Comparison of ENCODE assay signal across 15 mouse cellular contexts in genomic region chr1:184737228-184737627, GRCm38 (mm10).
"Had no signal": no experiment of that assay in that cellular context is flagged by ENCODE, and none has a peak within 500 bp of the region (broad histone marks: within the 10 kb centered on the region; RNA-seq: fewer than 3 reads in every experiment).

No protein-coding gene starts in this region.

- H3K4me1 ChIP-seq: embryonic facial prominence, embryonic 12.5 days had no signal

- H3K36me3 ChIP-seq: embryonic facial prominence, embryonic 10.5 days; embryonic facial prominence, embryonic 12.5 days; embryonic facial prominence, embryonic 13.5 days; embryonic facial prominence, embryonic 15.5 days; forebrain, embryonic 10.5 days; forebrain, embryonic 12.5 days; forebrain, embryonic 15.5 days had no signal

- DNase-seq: cerebellum, adult 8-10 months; cerebellum, adult 9-10 months; cerebellum, adult 9-11 months had no signal

- H3K9ac ChIP-seq: embryonic facial prominence, embryonic 12.5 days; embryonic facial prominence, embryonic 13.5 days; embryonic facial prominence, embryonic 15.5 days; forebrain, embryonic 12.5 days; forebrain, embryonic 13.5 days; forebrain, embryonic 15.5 days; forebrain, postnatal 0 days had no signal

- H3K27ac ChIP-seq: embryonic facial prominence, embryonic 10.5 days; embryonic facial prominence, embryonic 12.5 days; embryonic facial prominence, embryonic 13.5 days; embryonic facial prominence, embryonic 15.5 days; forebrain, embryonic 10.5 days; forebrain, embryonic 12.5 days; forebrain, embryonic 13.5 days; forebrain, embryonic 15.5 days; heart, adult 2 months had no signal

- H3K4me2 ChIP-seq: embryonic facial prominence, embryonic 12.5 days; forebrain, embryonic 12.5 days; forebrain, embryonic 13.5 days; forebrain, embryonic 15.5 days had no signal

- H3K4me3 ChIP-seq: embryonic facial prominence, embryonic 10.5 days; embryonic facial prominence, embryonic 12.5 days; embryonic facial prominence, embryonic 13.5 days; embryonic facial prominence, embryonic 15.5 days; erythroblast, embryonic 14.5 days; forebrain, embryonic 10.5 days; forebrain, embryonic 12.5 days; forebrain, embryonic 13.5 days; forebrain, embryonic 15.5 days; gastrocnemius, adult 2 months; heart, adult 2 months had no signal

- H3K9me3 ChIP-seq: embryonic facial prominence, embryonic 10.5 days; embryonic facial prominence, embryonic 12.5 days; embryonic facial prominence, embryonic 13.5 days; embryonic facial prominence, embryonic 15.5 days; forebrain, embryonic 10.5 days; forebrain, embryonic 12.5 days; forebrain, embryonic 13.5 days; forebrain, embryonic 15.5 days had no signal
